Mouse (Mus musculus) kidney, adult 9 months (tissue): ENCODE measurements around the gene Zfp777.

ENCODE experiments used
- DNase-seq: peaks from one replicate; pipeline ENCODE4 v3.0.0; 2022

The Zfp777 gene

DNA sequence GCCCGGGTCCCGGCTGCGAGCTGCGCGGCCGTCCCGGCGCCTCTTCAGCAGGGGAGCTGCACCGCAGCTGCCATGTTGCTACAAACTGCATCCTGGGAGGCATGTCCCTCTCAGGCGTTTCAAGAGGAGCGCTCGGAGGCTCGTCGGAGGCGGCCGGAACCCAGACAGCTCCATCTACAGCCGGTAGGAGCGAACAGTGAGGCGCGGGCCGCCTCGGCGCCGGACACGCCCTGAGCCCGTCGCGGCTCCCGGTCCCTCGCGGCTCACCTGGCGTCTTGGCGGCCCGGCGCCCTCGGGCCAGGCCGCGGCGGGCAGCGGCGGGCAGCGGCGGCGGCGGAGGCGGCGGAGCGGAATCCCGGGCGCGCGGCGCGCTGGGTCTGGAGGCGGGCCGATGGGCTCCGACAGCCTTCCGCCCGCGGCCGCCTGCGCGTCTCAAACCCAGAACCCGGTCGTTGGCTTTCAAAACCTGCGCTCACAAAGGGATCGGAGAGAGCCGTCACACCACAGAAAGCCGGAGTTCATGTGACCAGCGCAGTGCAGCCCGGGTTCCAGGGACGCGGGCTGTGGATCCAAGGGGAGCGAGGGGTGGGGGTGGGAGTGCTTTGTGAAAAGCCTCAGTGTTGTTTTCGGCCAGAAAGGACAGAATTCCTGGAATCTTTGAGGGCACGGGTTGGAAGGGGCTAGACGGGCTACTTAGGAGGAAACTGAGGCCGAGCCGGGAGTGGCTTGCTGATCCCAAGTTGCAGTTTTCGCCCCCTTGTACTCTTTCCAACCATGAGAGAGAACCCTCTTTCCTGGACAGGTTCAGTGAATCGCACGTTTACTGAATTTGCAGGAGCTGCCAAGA, at the start of gene Zfp777:
Gene Zfp777, minus strand, starts transcription at position 486 of the 847 bp plus-strand sequence.
- peak; percentile 88 for DNase-seq

DNA sequence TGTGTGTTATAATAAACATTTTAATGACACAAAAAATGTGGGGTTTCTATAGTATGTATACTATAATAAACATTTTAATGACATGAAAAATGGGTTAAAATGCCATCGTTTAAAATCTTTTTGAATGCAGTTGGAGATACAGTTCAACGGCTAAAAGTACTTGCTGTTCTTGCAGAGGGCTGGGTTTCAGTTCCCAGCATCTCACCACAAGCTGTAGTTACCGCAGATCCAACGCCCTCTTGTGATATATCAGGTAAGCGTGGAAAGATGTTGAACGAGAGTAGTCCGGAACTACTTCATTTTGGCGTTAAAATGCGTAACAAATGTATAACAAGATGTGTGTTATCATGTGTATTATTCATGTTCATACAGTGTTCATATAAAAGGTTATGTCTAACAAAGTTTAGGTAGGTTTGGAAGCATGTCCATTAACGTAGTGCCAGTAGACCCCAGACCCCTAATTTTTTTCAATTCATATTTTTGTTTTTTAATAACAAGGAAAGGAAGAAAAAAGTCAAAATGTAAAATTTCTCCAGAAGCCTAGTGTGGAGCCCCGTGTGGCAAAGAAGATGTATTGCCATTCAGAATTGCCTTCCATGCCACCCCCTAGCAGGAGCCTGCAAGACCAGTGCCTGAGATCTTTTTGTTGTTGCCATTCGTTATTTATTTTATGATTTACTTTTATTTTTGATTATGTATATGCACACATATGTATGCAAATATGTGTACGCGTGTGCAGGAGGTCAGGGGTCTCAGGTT, 38.4 kb upstream of the Zfp777 start:
- DNase-seq, result no peak

DNA sequence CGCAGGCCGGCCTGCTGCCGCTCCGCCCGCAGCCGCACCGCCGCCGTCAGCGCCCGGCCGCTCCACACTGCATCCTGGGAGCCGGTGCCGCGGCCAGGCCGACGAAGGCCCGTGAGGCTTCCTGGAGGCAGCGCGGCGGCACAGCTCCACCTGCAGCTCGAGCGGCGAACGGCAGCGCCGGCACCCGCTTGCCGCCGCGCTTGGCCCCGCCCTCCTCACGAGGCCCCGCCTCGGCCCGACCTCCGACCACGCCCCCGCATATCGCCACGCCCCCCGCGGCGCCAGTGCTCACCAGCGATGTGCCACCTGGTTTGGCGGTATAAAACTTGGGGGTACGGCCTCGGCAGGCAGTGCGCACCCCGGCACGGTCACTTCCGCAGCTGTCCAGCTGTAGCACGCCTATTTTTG, 37.8 kb upstream of the Zfp777 start, which contains the start of gene Zfp746:
Gene Zfp746, minus strand, starts transcription at position 123 of the 408 bp plus-strand sequence.
- peak; percentile 91 for DNase-seq

DNA sequence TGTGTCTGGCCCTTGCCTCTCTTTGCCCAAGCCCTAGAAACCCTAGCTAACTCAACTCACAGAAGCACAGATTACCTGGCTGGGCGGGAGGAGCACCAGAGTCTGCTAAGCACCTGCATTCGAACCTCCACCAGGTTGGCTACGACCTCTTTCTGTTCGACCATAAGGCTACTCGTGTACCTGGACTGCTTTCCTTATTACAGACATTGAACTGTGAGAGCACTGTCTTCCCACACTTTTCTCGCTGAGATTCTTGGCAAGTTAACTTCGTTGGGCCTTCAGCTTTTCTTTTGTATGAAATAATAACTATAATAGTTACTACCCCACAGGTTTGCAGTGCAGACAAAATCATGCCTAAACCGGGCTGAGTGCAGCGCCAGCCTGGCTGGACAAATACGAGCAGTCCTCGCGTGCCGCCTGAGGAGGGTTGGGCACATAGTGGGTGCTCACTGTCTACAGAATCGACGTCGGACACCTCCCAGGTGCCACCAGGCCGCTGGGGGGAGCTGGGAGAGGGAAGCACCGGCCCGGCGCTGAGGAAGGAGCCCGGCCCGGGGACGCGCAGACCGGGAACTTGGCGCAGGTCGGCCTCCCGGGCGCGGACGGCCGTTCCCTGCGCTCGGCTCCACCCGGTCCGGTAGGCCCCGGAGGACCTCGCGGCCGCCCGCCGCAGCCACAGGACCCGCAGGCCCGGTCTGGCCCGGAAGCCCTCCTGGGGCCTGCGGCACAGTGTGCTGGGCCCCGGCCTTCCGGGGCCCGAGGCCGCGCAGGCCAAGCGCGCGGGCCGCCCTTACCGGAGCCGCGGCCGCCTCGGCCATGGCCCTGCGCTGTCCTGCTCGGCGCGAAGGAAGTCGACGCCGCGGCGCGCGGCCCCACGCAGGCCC, 37.1 kb upstream of the Zfp777 start:
- DNase-seq, result peak; percentile 70

DNA sequence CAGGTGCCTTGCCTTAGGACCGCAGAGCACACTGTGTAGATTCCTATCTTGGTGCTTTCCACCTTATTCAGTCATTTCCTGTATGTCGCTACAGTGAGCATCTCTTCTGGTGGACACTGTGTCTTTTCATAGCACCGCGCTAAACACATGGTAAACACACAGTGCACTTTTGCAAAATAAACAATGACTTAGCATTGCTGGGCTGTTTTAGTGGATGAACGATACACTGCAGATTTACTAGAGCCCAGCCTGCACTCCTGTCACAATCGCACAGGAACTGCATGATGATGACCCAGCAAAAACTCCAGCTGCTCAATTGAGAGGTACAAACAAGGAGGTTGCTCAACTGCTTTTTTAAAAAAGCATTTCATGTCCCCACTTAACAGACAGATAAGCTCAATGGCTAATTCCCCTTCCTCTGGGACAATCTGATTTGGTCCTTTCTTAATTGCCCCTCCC, 35.1 kb upstream of the Zfp777 start:
- no peak for DNase-seq

DNA sequence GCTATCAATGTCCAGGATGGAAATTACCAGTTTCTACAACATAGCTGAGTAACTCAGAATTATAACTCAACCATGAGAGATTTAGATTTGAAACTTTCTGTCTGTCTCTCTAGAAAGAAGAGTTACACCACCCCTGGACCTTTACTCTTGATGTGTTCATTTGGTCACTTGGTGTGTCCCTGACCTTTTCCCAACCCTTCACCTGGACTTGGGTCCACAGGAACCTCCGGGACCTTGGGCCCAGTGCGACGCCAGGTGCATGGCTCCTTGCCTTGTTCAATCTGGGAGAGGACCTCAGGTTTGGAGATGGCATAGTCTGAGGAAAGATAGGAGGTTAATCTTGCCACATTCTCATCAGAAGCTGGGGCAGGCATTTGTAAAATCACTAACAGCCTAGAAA, 33.2 kb upstream of the Zfp777 start:
- no peak for DNase-seq

DNA sequence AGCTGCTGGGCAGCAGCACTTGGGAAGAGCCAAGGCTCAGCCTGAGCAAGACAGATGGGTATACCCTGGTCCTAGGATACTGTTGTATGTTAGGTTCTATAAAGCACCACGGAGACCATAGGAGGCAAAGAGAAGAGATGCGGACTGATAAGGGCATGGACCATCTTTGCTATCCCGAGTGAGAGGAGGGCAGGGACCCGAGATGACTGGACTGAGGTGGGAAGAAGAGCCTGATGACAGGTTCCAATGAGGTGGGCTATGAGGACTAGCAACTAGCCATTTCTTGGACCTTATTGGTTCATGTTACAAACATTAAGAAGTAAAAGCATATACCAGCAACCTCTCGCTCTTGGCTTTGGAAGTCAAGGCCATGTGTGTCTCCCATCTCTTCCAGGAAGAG, 32.3 kb upstream of the Zfp777 start:
- DNase-seq, result no peak

DNA sequence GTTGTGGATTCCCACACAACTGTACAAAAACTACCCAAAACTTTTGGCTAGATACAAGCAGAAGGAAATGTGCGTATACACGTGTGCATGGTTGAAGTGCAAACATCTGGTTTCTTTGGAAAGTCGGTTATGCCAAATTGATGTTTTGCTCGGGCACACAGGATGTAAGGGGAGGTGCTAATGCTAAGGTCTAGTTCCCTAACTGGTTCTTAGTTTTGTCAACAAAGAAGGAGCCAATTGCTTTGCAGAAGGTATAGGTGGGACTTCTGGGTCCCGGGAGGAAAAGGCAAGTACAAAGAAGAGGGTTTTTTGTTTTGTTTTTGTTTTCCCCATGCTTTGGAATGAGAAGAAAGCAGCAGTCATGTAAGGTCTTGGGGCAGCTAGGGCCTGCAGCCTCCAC, 24.6 kb upstream of the Zfp777 start:
- peak; percentile 23 for DNase-seq

DNA sequence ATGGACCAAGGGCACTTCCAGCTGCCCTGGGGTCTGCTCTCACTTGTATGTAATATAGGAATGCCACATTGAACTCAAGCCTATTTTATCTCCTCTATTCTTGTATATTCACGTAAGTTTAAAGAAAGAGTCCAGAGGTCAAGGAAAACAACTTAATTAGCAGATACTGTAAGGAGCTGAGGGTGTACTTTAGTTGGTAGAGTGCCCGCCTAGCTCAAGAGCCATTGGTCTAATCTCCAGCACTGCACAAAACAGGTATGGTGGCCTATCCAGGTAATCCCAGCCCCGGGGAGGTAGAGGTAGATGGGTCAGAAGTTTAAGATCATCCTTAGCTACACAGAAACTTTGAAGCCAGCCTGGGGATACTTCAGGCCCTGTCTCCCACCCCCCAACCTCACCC, 18.8 kb upstream of the Zfp777 start:
- no peak for DNase-seq

DNA sequence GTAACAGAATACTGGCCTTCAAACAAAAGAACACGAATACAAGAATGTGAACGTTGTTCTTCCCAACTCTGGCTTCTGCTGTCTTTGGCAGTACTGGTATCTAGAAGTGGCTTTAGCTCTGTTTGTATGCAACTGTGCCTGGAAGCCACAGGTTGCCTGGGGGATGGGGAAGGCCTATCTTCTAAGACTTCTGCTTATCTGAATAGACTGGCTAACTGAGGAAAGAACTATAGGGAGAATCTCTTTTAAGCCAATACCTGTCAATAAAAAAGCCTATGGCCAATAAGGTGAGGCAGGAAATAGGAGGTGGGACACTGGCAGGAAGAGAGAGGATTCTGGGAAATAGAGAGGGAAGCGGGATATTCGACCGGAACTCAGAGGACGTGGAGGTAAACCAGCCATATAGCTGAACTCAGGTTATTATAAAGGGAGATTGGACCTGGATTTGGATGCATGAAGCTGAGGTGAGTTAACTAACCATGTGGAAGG, 16.9 kb upstream of the Zfp777 start:
- no peak for DNase-seq

DNA sequence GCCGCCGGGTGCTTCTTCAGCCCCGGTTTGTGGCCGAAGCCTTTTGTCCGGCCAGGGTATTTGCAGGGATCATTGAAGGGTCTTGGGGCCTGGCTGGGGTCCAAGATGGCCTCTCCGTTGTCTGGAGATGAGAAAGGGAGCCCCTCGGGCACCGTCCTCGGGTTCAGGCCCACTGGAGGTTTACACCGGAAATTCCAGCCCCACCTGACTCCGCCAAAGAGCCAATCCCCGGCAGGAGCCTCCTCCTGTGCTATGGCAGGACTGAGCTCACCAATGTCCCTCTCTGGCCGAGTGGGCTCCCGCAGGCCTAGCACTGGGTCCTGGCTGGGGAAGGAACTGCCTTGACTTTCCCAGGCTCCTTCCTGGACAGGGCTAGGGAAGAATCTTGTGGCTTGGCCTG, 15.7 kb upstream of the Zfp777 start:
- DNase-seq, result no peak

DNA sequence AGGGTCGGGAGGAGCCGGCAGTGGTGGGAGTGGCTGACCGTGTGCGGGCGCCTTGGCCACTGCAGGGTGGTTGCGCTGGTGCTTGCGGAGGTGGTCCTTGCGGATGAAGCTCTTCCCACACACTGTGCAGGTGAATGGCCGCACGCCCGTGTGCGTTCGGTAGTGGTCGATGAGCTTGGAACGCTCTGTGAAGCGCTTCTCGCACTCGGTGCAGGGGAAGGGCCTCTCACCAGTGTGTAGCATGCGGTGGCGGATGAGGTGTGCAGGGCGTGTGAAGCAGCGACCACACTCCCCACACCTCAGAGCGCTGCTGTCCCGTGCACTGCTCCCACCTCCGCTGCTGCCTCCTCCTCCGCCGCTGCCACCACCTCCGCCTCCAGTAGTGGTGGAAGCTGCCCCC, 15.2 kb upstream of the Zfp777 start:
- no peak for DNase-seq

DNA sequence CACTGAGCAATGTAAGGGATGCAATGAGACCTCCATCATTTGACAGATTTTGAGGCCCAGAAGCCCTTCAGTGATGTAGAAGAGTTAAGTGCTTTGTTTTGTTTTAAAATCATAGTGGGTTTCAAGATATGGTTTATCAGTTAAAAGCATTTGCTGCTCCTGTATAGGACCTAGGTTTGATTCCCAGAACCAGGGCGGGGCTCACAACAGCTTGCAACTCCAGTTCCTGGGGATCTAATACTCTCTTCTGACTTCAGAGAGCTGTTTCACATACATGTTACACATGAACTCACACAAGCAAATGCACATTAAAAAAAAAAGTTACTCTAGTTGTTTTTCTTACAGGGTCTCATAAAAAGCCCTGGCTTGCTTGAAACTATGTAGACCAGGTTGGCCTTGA, 12.2 kb upstream of the Zfp777 start:
- no peak for DNase-seq

DNA sequence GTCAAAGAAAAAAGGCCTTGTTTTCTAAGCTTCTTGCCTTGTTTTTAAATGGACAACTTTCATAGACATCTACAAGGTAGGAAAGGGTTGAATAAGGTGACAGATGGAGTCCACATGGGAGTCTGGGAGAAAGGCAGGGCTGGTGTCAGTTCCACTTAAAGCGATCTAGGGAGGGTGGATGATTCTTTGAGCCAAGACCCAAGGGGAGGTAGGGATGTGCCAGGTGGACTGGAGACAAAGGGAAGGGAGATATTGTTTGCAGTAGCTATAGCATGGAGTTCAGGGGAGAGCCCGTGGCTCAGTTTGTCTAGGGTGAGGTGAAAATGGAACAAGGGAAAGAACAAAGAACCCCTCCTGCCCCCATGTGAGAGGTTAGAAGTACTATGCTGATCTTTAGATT, 11.7 kb upstream of the Zfp777 start:
- DNase-seq, result no peak

DNA sequence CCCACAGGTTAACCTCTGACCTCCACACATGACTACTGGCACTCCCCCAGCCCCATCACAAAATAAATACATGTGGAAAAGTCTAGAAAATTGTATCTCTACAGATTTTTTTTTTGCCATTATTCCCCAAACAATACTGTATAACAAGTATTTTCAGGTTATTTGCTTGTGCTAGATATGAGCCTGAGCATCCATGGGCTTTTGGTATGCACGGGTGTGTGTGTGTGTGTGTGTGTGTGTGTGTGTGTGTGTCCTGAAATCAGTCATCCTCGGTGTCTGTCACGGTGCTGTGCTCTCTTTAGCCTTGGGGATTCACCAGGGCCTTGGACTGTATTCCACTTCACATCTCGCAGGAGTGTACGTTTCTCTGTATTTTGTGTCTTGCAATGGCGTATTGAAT, 3.4 kb upstream of the Zfp777 start:
- DNase-seq, result no peak

DNA sequence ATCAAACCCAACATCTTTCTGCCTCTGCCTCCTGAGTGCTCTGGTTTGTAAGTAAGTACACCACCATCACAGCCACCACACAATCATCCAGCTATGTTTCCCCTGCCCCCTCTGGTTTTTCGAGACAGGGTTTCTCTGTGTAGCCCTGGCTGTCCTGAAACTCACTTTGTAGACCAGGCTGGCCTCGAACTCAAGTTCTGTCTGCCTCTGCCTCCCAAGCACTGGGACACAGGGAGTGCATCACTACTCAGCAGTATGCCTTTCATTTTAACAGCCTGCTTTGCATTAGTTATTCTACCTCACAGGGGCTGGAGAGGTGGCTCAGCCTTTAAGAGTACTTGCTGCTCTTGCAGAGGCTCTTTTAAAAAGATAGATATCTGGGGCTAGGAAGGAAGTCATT, 3.0 kb upstream of the Zfp777 start:
- no peak for DNase-seq

DNA sequence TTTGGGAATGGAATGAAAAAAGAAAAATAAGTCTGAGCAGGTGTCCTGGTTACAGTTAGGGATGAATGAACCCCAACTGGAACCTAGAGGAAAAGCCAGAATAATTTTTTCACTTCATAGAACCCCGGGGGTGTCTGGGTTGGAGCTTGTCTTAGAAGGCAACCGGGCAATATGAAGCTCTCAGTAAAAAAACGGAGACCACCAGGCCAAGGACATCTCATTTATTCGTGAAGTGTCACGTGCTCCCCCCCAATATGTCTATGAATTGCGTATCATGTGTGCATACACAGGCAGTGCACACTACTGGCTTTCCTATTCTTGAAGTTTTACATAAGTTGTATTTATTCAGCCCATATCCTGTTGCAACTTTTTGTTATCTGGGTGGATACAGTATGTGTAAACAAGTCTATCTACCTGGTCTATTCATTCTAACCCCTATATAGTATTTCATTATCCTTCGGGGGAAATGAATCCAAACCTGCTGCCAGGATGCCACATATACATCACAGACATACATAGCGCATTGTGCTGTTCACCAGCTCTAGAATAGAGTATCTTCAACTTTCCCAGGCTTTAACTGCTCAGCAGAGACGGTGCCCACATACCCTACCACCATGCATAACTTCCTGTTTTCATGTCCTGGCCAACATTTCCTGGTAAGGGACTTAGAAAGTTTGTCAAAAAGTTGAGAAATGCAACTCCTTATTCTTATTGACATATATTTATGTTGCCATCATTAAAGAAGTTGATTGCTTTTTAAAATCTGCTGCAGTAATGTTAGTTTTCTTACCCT, 758 bp upstream of the Zfp777 start:
- no peak for DNase-seq

DNA sequence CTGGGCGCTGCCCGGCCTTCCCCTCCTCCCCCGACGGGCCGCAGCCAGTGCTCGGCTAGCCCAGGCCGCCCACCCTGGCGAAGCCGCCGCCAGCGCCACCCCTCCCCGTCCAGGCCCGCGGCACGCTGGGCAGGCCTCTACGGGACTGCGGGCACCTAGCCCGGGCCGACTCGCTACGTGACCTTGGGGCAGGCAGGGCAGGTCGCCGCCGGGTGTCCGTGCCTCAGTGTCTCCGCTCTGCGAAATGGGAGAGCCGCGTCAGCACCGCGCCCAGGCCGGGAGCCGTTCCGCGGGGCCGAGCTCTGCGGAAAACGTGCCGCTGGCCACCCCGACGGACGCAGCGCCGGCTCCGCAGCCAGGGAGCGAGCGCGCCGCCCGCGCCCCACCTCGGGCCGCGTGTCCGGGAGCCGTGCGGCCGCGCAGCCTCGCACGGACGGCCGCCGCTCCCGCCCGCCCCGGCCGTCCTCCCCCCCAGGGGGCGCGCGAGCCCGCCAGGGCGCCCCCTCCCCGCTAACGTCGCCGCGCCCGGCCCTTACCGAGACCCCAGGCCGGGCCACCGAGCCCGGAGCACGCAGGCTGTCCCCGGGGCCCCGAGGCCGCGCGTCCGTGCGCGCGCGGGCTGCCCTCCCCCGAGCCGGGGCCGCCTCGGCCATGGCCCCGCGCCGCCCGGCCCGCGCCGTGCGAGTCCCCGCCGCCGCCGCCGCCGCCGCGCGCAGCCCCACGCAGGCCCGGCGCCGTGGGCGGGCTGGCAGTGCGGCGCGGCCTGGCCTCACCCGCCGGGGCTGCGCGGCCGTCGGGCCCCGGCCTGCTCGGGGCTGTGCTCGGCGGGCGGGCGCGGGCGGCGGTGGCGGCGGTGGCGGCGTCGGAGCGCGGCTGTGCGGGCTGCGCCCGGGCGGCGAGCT, 1.0 kb downstream of the Zfp777 start:
- DNase-seq, result peak; percentile 33

DNA sequence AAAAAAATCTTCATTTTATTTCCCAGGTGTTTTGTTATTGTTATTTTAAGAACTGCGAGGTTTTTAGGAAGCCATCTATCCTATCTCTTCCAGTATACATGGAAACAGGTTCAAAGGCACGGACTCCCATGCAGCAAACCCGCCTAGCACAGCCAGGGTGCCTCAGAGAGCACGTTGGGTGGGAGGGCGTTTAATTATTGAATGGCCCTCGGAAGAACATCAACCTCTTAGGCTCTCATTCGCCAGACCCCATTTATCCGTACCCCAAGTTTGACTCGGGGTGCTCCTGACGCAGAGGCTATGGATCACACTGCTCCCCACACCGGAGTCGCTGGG, 1.6 kb downstream of the Zfp777 start:
- DNase-seq, result no peak

DNA sequence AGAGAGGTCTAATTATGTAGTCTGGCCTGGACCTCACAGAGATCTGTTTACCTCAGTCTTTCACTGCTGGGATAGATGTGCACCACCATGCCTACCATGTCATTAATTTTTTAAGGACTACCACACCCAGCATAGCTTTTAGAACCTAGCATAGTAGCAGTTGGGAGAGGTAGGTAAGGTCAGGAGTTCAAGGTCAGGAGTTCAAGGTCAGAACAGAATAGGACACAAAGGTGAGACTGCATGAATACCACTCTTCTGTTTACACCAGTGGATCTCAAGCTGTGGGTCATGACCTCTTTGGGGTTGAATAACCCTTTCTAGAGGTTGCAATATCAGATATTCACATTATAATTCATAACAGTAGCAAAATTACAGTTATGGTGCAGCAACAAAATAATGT, 16.1 kb downstream of the Zfp777 start:
- DNase-seq, result no peak
